Mouse (Mus musculus) embryonic facial prominence, embryonic 15.5 days (tissue): Measurements from ENCODE around the gene Irf8. TPM values are rescaled to one million over a fixed set of nuclear protein-coding genes. Genes with fewer than 3 reads are reported as not detected.

ENCODE experiments used
- ATAC-seq: fragments of 200-750 bp; cut with Nextera tagmentation; 2 replicates; pipeline ENCODE4 v1.8.0; 2017; ENCODE audit warnings: low read depth, moderate TSS enrichment; ENCODE audit not compliant: insufficient number of reproducible peaks, low FRiP score, low TSS enrichment
- H3K27ac ChIP-seq: fragments of 300-500 bp; sonication (generic); replicated peaks from 2 replicates; pipeline ENCODE4 v1.5.1; 2015; ENCODE audit warnings: mild to moderate bottlenecking, inconsistent platforms
- H3K27me3 ChIP-seq: fragments of 300-500 bp; sonication (generic); 2 replicates; pipeline ENCODE4 v1.6.1; 2015; ENCODE audit warnings: inconsistent platforms
- H3K36me3 ChIP-seq: fragments of 300-500 bp; sonication (generic); 2 replicates; pipeline ENCODE4 v1.6.1; 2015; ENCODE audit warnings: mild to moderate bottlenecking, inconsistent platforms
- H3K4me1 ChIP-seq: fragments of 300-500 bp; sonication (generic); 2 replicates; pipeline ENCODE4 v1.6.1; 2015; ENCODE audit warnings: inconsistent platforms
- H3K4me2 ChIP-seq: fragments of 300-500 bp; sonication (generic); replicated peaks from 2 replicates; pipeline ENCODE4 v1.6.1; 2015; ENCODE audit warnings: mild to moderate bottlenecking, inconsistent platforms
- H3K4me3 ChIP-seq: fragments of 300-500 bp; sonication (generic); replicated peaks from 2 replicates; pipeline ENCODE4 v1.5.1; 2015; ENCODE audit warnings: mild to moderate bottlenecking, inconsistent platforms
- H3K9ac ChIP-seq: fragments of 300-500 bp; sonication (generic); 2 replicates; pipeline ENCODE4 v1.6.1; 2015; ENCODE audit warnings: inconsistent platforms
- H3K9me3 ChIP-seq: fragments of 300-500 bp; sonication (generic); replicated peaks from 2 replicates; pipeline ENCODE4 v1.6.1; 2016; ENCODE audit warnings: inconsistent platforms
- WGBS: fragments of 180-500 bp; shearing (Covaris S2); methylation state at CpG from one replicate; pipeline ENCODE4 v1.1.7; 2015; 5-methylcytosine and 5-hydroxymethylcytosine counted together
- polyA plus RNA-seq: library from polyadenylated mRNA; unstranded; fragments of >200 nt; fragmentation: Nextera tagmentation; extraction: Ambion mirVana; gene quantifications from 2 replicates; pipeline ENCODE4 v1.2.1, GENCODE M21; 2015

Gene Irf8
- polyA plus RNA-seq: 10.0 and 10.2 TPM in 2 replicates

- Histone ChIP-seq H3K4me3 (peak within 1 kb of the TSS; percentile 53), H3K9me3 (no peaks in the 10 kb centered on the region), H3K36me3 (no peaks in the 10 kb centered on the region), H3K27ac (no peak within 1 kb of the TSS), H3K27me3 (peaks cover 60% of the 10 kb centered on the region), H3K4me2 (peak within 1 kb of the TSS; percentile 96), H3K4me1 (peaks cover 20% of the 10 kb centered on the region), H3K9ac (peak within 1 kb of the TSS; percentile 23; the same call in 1 of the 2 replicates)
- peak; percentile 87 for ATAC-seq
- under 1% methylated on average over 57 of the region's 62 CpGs for WGBS
Observed at GRCm38 (mm10) chr8:120735770-120736481, at the start of gene Irf8. TSS of gene Irf8 (plus strand) at chr8:120736358.

DNA sequence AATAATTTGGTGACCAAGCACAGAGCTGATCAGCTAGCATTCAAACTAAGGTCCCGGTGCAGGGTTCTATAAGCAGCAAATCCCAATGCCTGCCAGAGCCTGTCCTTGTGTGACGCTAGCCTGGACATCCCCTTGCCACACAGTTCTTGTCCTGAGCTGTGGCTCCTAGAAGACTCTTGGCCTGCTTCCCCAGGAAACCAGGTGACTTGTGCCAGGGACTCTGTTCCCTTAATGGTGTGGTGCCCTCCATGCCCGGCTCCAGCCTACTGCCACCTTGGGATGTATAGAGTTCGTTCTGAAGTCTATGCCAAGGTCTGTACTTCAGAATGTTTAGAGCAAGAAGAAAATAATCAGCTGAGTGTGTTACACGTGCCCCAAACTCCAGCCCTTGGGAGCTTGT lies 49.6 kb upstream of the Irf8 start:
- no peaks in the 10 kb centered on the region for H3K36me3 ChIP-seq
- WGBS: 59% methylated on average over 5 of the region's 5 CpGs
- no peaks in the 10 kb centered on the region; the same call in 1 of the 2 replicates for H3K27me3 ChIP-seq
- H3K4me2 ChIP-seq: no peak overlapping the region
- H3K4me1 ChIP-seq: peaks cover 34% of the 10 kb centered on the region
- H3K9ac ChIP-seq: no peak overlapping the region
- ATAC-seq: no peak
- H3K27ac ChIP-seq: peak overlapping the region; percentile 61; the same call in 1 of the 2 replicates
- no peaks in the 10 kb centered on the region for H3K9me3 ChIP-seq
- H3K4me3 ChIP-seq: no peak overlapping the region

DNA sequence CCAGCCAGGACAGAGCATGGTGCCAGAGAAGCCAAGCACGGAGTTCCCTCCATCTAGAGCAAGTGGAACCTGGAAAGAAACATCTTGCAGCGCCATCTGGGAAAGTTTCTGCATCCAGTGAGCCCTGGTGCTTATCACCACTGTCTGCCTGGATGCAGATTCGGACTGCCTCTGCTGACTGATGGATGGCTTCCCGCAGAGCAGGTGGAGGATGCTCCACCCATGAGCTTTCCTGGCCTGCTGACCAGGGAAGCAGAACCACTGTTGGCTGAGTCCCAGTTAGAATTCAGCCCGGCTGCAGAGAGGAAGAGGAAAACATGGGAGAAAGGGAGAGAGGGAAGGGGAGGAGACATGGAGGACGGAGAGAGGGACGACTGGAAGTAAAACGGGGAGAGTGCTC lies 48.4 kb upstream of the Irf8 start:
- Histone ChIP-seq H3K27ac (no peak overlapping the region), H3K27me3 (no peaks in the 10 kb centered on the region; the same call in 1 of the 2 replicates), H3K9ac (no peak overlapping the region), H3K36me3 (no peaks in the 10 kb centered on the region), H3K4me2 (no peak overlapping the region), H3K4me1 (peaks cover 34% of the 10 kb centered on the region), H3K9me3 (no peaks in the 10 kb centered on the region), H3K4me3 (no peak overlapping the region)
- 73% methylated on average over 8 of the region's 8 CpGs for WGBS
- ATAC-seq: no peak

DNA sequence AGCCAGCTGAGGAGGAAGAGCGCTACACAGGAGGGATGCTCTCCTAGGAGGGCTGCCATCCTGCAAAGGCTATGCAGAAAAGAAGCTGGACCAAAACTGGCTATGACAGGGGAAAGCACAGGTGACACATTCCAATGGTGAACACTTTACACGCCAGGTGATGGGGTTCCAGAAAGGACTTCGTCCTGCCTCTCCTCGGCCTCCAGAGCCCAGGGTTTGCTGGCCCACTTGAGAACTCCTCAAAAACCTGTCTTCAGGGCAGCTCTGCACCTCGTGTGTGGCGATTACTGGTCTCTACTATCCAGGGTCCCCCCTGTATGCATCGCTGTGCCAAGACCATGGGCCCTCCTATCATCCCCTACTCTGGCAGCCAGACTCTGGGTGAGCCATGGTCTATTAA lies 47.6 kb upstream of the Irf8 start:
- H3K4me3 ChIP-seq: no peak overlapping the region
- 88% methylated on average over 7 of the region's 7 CpGs for WGBS
- ATAC-seq: no peak

GRCm38 (mm10) chr8:120692934-120693333 lies 43.2 kb upstream of the Irf8 start:
- H3K36me3 ChIP-seq: no peaks in the 10 kb centered on the region
- no peak overlapping the region for H3K4me2 ChIP-seq
- H3K9me3 ChIP-seq: no peaks in the 10 kb centered on the region
- no peak overlapping the region for H3K4me3 ChIP-seq
- 60% methylated on average over 4 of the region's 4 CpGs for WGBS
- peaks cover 16% of the 10 kb centered on the region for H3K4me1 ChIP-seq
- no peaks in the 10 kb centered on the region; the same call in 1 of the 2 replicates for H3K27me3 ChIP-seq
- H3K27ac ChIP-seq: no peak overlapping the region
- no peak overlapping the region for H3K9ac ChIP-seq
- no peak for ATAC-seq

More for the DNA sequence above, 47.6 kb upstream of the Irf8 start:
- Histone ChIP-seq H3K9ac (no peak overlapping the region), H3K4me2 (no peak overlapping the region), H3K36me3 (no peaks in the 10 kb centered on the region), H3K9me3 (no peaks in the 10 kb centered on the region), H3K4me1 (peaks cover 34% of the 10 kb centered on the region), H3K27me3 (no peaks in the 10 kb centered on the region; the same call in 1 of the 2 replicates), H3K27ac (no peak overlapping the region)

GRCm38 (mm10) chr8:120693861-120694493 lies 42.2 kb upstream of the Irf8 start:
- H3K9me3 ChIP-seq: no peaks in the 10 kb centered on the region
- no peaks in the 10 kb centered on the region for H3K36me3 ChIP-seq
- H3K4me2 ChIP-seq: no peak overlapping the region
- ATAC-seq: no peak
- H3K9ac ChIP-seq: no peak overlapping the region
- H3K27me3 ChIP-seq: no peaks in the 10 kb centered on the region
- 46% methylated on average over 22 of the region's 22 CpGs for WGBS
- H3K4me1 ChIP-seq: peaks cover 26% of the 10 kb centered on the region
- no peak overlapping the region for H3K27ac ChIP-seq
- no peak overlapping the region for H3K4me3 ChIP-seq

GRCm38 (mm10) chr8:120696401-120697153 lies 39.6 kb upstream of the Irf8 start:
- no peak for ATAC-seq
- no peaks in the 10 kb centered on the region for H3K36me3 ChIP-seq
- H3K27ac ChIP-seq: 0 out of 2 replicates have a peak overlapping the region, but pooled peaks have one; percentile 9
- 40% methylated on average over 13 of the region's 13 CpGs for WGBS
- H3K4me3 ChIP-seq: no peak overlapping the region
- no peaks in the 10 kb centered on the region for H3K27me3 ChIP-seq
- no peaks in the 10 kb centered on the region for H3K9me3 ChIP-seq
- H3K4me1 ChIP-seq: peaks cover 31% of the 10 kb centered on the region
- H3K4me2 ChIP-seq: no peak overlapping the region
- H3K9ac ChIP-seq: no peak overlapping the region

GRCm38 (mm10) chr8:120697154-120697978 lies 38.8 kb upstream of the Irf8 start:
- Histone ChIP-seq H3K27ac (no peak overlapping the region), H3K4me3 (no peak overlapping the region), H3K9me3 (no peaks in the 10 kb centered on the region), H3K27me3 (no peaks in the 10 kb centered on the region), H3K4me1 (peaks cover 31% of the 10 kb centered on the region), H3K36me3 (no peaks in the 10 kb centered on the region), H3K9ac (no peak overlapping the region), H3K4me2 (no peak overlapping the region)
- WGBS: 68% methylated on average over 17 of the region's 17 CpGs
- ATAC-seq: peak; percentile 36

DNA sequence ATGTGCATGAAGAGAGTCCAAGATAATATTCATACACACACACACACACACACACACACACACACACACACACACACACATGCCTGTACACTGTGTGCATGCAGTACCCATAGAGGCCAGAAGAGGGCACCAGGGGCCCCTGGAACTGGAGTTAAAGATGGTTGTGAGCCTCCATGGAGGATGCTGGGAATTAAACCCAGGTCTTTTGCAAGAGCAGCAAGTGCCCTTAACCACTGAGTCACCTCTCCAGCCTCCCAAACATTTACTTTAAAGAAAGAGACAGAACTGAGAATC lies 38.2 kb upstream of the Irf8 start:
- no peaks in the 10 kb centered on the region for H3K36me3 ChIP-seq
- no peak for ATAC-seq
- no peaks in the 10 kb centered on the region for H3K9me3 ChIP-seq
- H3K9ac ChIP-seq: no peak overlapping the region
- H3K27ac ChIP-seq: no peak overlapping the region
- H3K4me1 ChIP-seq: peaks cover 31% of the 10 kb centered on the region
- H3K4me2 ChIP-seq: no peak overlapping the region
- H3K4me3 ChIP-seq: no peak overlapping the region
- H3K27me3 ChIP-seq: no peaks in the 10 kb centered on the region

GRCm38 (mm10) chr8:120698426-120698825 lies 37.7 kb upstream of the Irf8 start:
- Histone ChIP-seq H3K4me2 (no peak overlapping the region), H3K27ac (no peak overlapping the region; the same call in 1 of the 2 replicates), H3K9ac (no peak overlapping the region), H3K4me3 (no peak overlapping the region), H3K9me3 (no peaks in the 10 kb centered on the region), H3K36me3 (no peaks in the 10 kb centered on the region), H3K27me3 (no peaks in the 10 kb centered on the region), H3K4me1 (peaks cover 31% of the 10 kb centered on the region)
- WGBS: 77% methylated on average over 7 of the region's 7 CpGs
- no peak for ATAC-seq
